Mouse (Mus musculus) liver, embryonic 13.5 days (tissue): Measurements from ENCODE around the gene Pigm. TPM values are rescaled to one million over a fixed set of nuclear protein-coding genes. Genes with fewer than 3 reads are reported as not detected.

Experiments used
- ATAC-seq: fragments of 200-750 bp; cut with Nextera tagmentation; 2 replicates; pipeline ENCODE4 v1.8.0; 2017; ENCODE audit warnings: low read depth, mild to moderate bottlenecking, moderate number of reproducible peaks, moderate library complexity
- DNase-seq: peaks from one replicate; pipeline ENCODE4 v3.0.0; 2022
- H3K27ac ChIP-seq: fragments of 300-500 bp; sonication (generic); 2 replicates; pipeline ENCODE4 v1.5.1; 2015; ENCODE audit warnings: moderate library complexity, mild to moderate bottlenecking, inconsistent platforms
- H3K27me3 ChIP-seq: fragments of 300-500 bp; sonication (generic); 2 replicates; pipeline ENCODE4 v1.6.1; 2015; ENCODE audit warnings: mild to moderate bottlenecking, inconsistent platforms
- H3K36me3 ChIP-seq: fragments of 300-500 bp; sonication (generic); 2 replicates; pipeline ENCODE4 v1.6.1; 2015; ENCODE audit warnings: mild to moderate bottlenecking, inconsistent platforms
- H3K4me1 ChIP-seq: fragments of 300-500 bp; sonication (generic); replicated peaks from 2 replicates; pipeline ENCODE4 v1.6.1; 2015; ENCODE audit warnings: inconsistent platforms
- H3K4me2 ChIP-seq: fragments of 300-500 bp; sonication (generic); 2 replicates; pipeline ENCODE4 v1.6.1; 2015; ENCODE audit warnings: inconsistent platforms, mild to moderate bottlenecking, moderate library complexity
- H3K4me3 ChIP-seq: fragments of 300-500 bp; sonication (generic); replicated peaks from 2 replicates; pipeline ENCODE4 v1.5.1; 2015; ENCODE audit warnings: mild to moderate bottlenecking, inconsistent platforms
- H3K9ac ChIP-seq: fragments of 300-500 bp; sonication (generic); 2 replicates; pipeline ENCODE4 v1.6.1; 2015; ENCODE audit warnings: mild to moderate bottlenecking, inconsistent platforms
- H3K9me3 ChIP-seq: fragments of 300-500 bp; sonication (generic); replicated peaks from 2 replicates; pipeline ENCODE4 v1.6.1; 2016; ENCODE audit warnings: inconsistent platforms
- WGBS: fragments of 180-500 bp; shearing (Covaris S2); methylation state at CpG from one replicate; pipeline ENCODE4 v1.1.7; 2015; ENCODE audit not compliant: insufficient replicate concordance; 5-methylcytosine and 5-hydroxymethylcytosine counted together
- polyA plus RNA-seq: library from polyadenylated mRNA; unstranded; fragments of >200 nt; fragmentation: Nextera tagmentation; extraction: Ambion mirVana; gene quantifications from 2 replicates; pipeline ENCODE4 v1.2.1, GENCODE M21; 2015

Gene Pigm
- polyA plus RNA-seq, 1 experiment from 2014 or later: 2.4 TPM

DNA sequence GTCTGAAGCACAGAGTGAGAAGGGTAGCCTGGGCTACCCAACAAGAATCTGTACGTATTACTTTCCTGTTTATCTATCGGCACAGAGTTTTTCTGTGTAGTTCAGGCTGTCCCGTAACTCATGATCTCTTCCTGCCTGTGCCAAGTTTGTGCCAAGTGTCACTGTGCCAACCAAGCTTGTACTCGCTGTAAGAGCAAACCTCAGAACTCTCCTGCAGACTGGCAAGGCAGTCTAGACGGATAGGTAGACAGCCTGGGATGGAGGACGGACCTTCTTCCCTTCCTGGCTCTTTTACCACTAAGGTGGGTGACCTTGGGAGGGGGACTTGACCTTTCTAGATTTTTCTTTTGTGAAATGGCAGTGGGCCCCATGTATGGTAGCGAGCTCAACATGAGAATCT lies 38.7 kb downstream of the Pigm start:
- DNase-seq (no peak), ATAC-seq (no peak)
- Histone ChIP-seq H3K27me3 (no peaks in the 10 kb centered on the region), H3K9me3 (no peaks in the 10 kb centered on the region), H3K27ac (no peak overlapping the region), H3K4me1 (no peaks in the 10 kb centered on the region), H3K36me3 (no peaks in the 10 kb centered on the region), H3K4me2 (no peak overlapping the region), H3K4me3 (no peak overlapping the region), H3K9ac (no peak overlapping the region)
- WGBS: 62% methylated on average over 7 of the region's 7 CpGs

DNA sequence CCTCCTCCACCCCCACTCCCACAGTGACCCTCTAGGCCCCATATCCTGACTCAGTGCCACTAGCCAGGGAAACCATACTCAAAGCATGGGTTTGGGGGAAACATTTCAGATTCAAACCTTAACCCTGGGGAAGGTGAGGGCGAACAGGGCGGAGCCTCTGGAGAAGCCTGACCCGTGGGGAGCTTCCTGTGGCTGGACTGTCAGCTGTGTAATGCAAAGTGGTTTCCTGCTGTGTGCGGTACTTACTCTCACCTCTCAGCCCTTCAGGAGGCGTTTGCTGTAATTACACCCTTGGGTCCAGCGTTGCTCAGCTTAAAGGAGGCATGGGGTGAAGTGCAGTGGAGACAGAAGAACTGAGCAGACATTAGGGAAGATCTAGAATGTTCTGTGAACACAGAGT lies 41.8 kb downstream of the Pigm start:
- DNase-seq (no peak), ATAC-seq (no peak)
- H3K36me3 ChIP-seq: no peaks in the 10 kb centered on the region
- H3K27me3 ChIP-seq: no peaks in the 10 kb centered on the region
- no peaks in the 10 kb centered on the region for H3K9me3 ChIP-seq
- no peaks in the 10 kb centered on the region for H3K4me1 ChIP-seq
- no peak overlapping the region for H3K27ac ChIP-seq
- H3K4me3 ChIP-seq: no peak overlapping the region
- H3K9ac ChIP-seq: no peak overlapping the region
- no peak overlapping the region for H3K4me2 ChIP-seq
- WGBS: 15% methylated on average over 6 of the region's 6 CpGs

- Histone ChIP-seq H3K4me1 (no peaks in the 10 kb centered on the region), H3K4me2 (no peak overlapping the region), H3K9me3 (no peaks in the 10 kb centered on the region), H3K27ac (no peak overlapping the region), H3K9ac (no peak overlapping the region), H3K36me3 (no peaks in the 10 kb centered on the region), H3K4me3 (no peak overlapping the region), H3K27me3 (no peaks in the 10 kb centered on the region)
- ATAC-seq: no peak
- DNase-seq: no peak
- WGBS: 47% methylated on average over 3 of the region's 3 CpGs
Measured at GRCm38 (mm10) chr1:172418642-172419041, 42.3 kb downstream of the Pigm start.

GRCm38 (mm10) chr1:172420181-172420580 lies 43.8 kb downstream of the Pigm start:
- H3K4me1 ChIP-seq: no peaks in the 10 kb centered on the region
- H3K27ac ChIP-seq: no peak overlapping the region
- H3K9me3 ChIP-seq: no peaks in the 10 kb centered on the region
- DNase-seq (no peak), ATAC-seq (no peak)
- no peak overlapping the region for H3K4me3 ChIP-seq
- 73% methylated on average over 6 of the region's 6 CpGs for WGBS
- H3K9ac ChIP-seq: no peak overlapping the region
- H3K27me3 ChIP-seq: no peaks in the 10 kb centered on the region
- H3K4me2 ChIP-seq: no peak overlapping the region
- no peaks in the 10 kb centered on the region for H3K36me3 ChIP-seq

DNA sequence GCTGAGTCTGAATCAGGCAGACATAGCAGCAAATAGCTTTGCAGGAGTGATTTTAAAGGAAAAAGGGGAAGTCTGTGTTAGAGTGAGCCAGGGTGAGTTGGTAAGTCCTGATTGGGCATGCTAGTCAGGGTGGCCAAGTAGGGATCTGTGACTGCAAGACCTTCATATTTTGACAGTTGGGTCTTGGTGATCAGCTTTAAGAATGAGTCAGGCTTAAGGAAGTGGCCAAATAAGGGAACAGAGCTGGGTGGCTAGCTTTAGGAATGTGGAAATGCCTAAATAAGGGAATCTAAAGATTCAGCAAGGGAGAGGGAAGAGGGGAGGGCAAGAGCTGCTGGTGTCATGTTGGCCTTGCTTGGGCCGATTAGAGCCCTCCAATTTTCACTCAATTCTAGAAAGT lies 47.0 kb downstream of the Pigm start:
- no peak overlapping the region for H3K4me2 ChIP-seq
- H3K4me3 ChIP-seq: no peak overlapping the region
- no peaks in the 10 kb centered on the region for H3K27me3 ChIP-seq
- 19% methylated on average over 1 of the region's 1 CpGs for WGBS
- no peak overlapping the region for H3K9ac ChIP-seq
- no peaks in the 10 kb centered on the region for H3K4me1 ChIP-seq
- DNase-seq (no peak), ATAC-seq (no peak)
- H3K27ac ChIP-seq: no peak overlapping the region
- no peaks in the 10 kb centered on the region for H3K9me3 ChIP-seq
- no peaks in the 10 kb centered on the region for H3K36me3 ChIP-seq

- Histone ChIP-seq H3K4me3 (no peak overlapping the region), H3K4me1 (no peaks in the 10 kb centered on the region; the same call in 1 of the 2 replicates), H3K4me2 (no peak overlapping the region), H3K9ac (no peak overlapping the region), H3K9me3 (no peaks in the 10 kb centered on the region), H3K27me3 (no peaks in the 10 kb centered on the region), H3K27ac (no peak overlapping the region), H3K36me3 (no peaks in the 10 kb centered on the region)
- no peak for DNase-seq
- 59% methylated on average over 1 of the region's 1 CpGs for WGBS
- ATAC-seq: no peak
Measured at GRCm38 (mm10) chr1:172426419-172426818, 50.1 kb downstream of the Pigm start.

- no peaks in the 10 kb centered on the region for H3K27me3 ChIP-seq
- H3K9me3 ChIP-seq: no peaks in the 10 kb centered on the region
- H3K4me1 ChIP-seq: peaks cover 12% of the 10 kb centered on the region; the same call in 1 of the 2 replicates
- H3K4me3 ChIP-seq: no peak overlapping the region
- ATAC-seq (no peak), DNase-seq (no peak)
- H3K4me2 ChIP-seq: no peak overlapping the region
- no peaks in the 10 kb centered on the region for H3K36me3 ChIP-seq
- H3K27ac ChIP-seq: no peak overlapping the region
- 71% methylated on average over 3 of the region's 3 CpGs for WGBS
- H3K9ac ChIP-seq: no peak overlapping the region
Measured at GRCm38 (mm10) chr1:172427841-172428240, 51.5 kb downstream of the Pigm start.

GRCm38 (mm10) chr1:172428614-172429013 lies 52.3 kb downstream of the Pigm start:
- Histone ChIP-seq H3K4me2 (no peak overlapping the region), H3K36me3 (no peaks in the 10 kb centered on the region), H3K9me3 (no peaks in the 10 kb centered on the region), H3K4me3 (no peak overlapping the region), H3K9ac (no peak overlapping the region), H3K27me3 (no peaks in the 10 kb centered on the region), H3K4me1 (peaks cover 14% of the 10 kb centered on the region; the same call in 1 of the 2 replicates), H3K27ac (no peak overlapping the region)
- 57% methylated on average over 1 of the region's 1 CpGs for WGBS
- DNase-seq: no peak
- no peak for ATAC-seq

- H3K4me2 ChIP-seq: no peak overlapping the region
- H3K9me3 ChIP-seq: no peaks in the 10 kb centered on the region
- no peak overlapping the region for H3K4me3 ChIP-seq
- H3K36me3 ChIP-seq: no peaks in the 10 kb centered on the region
- H3K9ac ChIP-seq: no peak overlapping the region
- peaks cover 14% of the 10 kb centered on the region; the same call in 1 of the 2 replicates for H3K4me1 ChIP-seq
- H3K27ac ChIP-seq: no peak overlapping the region
- H3K27me3 ChIP-seq: no peaks in the 10 kb centered on the region
- WGBS: 38% methylated on average over 9 of the region's 9 CpGs
- DNase-seq (no peak), ATAC-seq (no peak)
Measured at GRCm38 (mm10) chr1:172430731-172431220, 54.4 kb downstream of the Pigm start.

DNA sequence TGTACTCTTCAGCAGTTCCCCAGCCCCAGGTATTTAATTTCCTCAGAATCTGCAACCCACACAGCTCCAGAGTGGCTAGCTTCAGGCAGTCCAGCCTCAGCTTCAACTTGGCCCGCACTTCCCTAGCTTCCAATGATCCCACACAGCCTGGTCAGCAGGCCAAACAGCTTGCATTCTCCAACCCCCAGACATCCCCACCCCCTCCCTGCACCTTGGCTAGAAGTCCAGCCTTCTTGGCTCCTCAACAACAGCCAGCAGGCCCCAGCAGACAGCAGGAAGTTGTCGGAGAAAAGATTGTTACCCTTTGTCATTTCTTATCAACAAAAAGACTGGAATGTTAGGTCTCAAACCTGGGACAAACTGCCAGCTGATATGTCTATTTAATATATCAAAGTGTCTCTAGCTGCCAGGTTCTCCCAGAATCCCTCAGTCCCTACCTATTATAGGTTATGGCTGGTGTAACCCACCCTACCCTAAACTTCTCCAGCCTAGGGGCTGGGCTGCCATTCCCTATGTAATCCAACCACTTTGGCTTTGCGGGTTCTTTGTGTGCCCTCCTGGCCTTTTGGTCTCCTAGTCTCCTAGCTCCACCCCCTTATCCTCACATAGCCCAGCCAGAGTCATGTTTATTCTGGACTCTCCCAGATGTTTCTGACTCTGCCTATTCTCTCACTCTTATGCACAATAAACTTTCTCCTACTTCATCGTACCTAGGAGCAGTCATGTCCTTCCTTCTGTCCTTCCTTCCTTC lies 55.7 kb downstream of the Pigm start:
- Histone ChIP-seq H3K36me3 (no peaks in the 10 kb centered on the region), H3K4me3 (no peak overlapping the region), H3K4me1 (peaks cover 14% of the 10 kb centered on the region; the same call in 1 of the 2 replicates), H3K4me2 (no peak overlapping the region), H3K9me3 (no peaks in the 10 kb centered on the region), H3K27ac (no peak overlapping the region), H3K27me3 (no peaks in the 10 kb centered on the region), H3K9ac (no peak overlapping the region)
- 28% methylated on average over 4 of the region's 4 CpGs for WGBS
- DNase-seq (no peak), ATAC-seq (no peak)

DNA sequence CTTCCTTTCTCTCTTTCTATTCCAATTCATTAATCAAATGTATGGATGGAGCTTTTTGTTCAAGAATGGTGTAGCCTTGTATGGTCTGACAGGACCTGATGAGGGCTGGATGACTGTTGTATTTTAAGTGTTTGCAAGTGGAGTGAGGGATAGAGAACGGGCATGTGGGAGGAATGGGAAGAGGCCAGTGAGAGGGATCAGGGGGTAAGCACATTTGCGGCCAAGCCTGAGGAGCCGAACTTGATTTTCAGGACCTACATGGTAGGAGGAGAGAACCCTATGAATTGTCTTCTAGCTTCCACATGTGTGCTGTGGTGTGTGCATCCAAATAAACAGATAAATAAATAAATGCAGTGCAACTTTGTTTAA lies 56.2 kb downstream of the Pigm start:
- no peaks in the 10 kb centered on the region for H3K27me3 ChIP-seq
- H3K9ac ChIP-seq: no peak overlapping the region
- peaks cover 14% of the 10 kb centered on the region; the same call in 1 of the 2 replicates for H3K4me1 ChIP-seq
- no peak overlapping the region for H3K4me3 ChIP-seq
- no peak for DNase-seq
- no peak overlapping the region for H3K27ac ChIP-seq
- ATAC-seq: no peak
- no peak overlapping the region for H3K4me2 ChIP-seq
- no peaks in the 10 kb centered on the region for H3K36me3 ChIP-seq
- H3K9me3 ChIP-seq: no peaks in the 10 kb centered on the region
- 63% methylated on average over 3 of the region's 3 CpGs for WGBS
